Mouse (Mus musculus) adrenal gland, adult 18-20 months (tissue): ENCODE results near the gene 1700102P08Rik. TPM values are rescaled to one million over a fixed set of nuclear protein-coding genes. Genes with fewer than 3 reads are reported as not detected.
A peak's percentile ranks its signal among the peaks of the same experiment; 100 is the strongest.

Experiments used
- DNase-seq, 2 experiments: peaks; one replicate each; pipeline ENCODE4 v3.0.0; 2021 to 2022; ENCODE audit warnings: low spot score in 2 of 2
- long read RNA-seq, 2 experiments: library from polyadenylated mRNA; stranded (forward); transcript quantifications; one replicate each; pipeline ENCODE4 v2.0.0; 2021
- total RNA-seq, 2 experiments: library from RNA; stranded (reverse); gene quantifications; 1 replicate in 1 of 2; 2 replicates in 1 of 2; pipeline ENCODE4 v1.2.3; 2021

Gene 1700102P08Rik
- 1 to 10 TPM; 1.5 to 2.1 TPM for total RNA-seq
- long read RNA-seq, experiment 1, result 0 reads
- long read RNA-seq, experiment 2, result 0 reads

DNA sequence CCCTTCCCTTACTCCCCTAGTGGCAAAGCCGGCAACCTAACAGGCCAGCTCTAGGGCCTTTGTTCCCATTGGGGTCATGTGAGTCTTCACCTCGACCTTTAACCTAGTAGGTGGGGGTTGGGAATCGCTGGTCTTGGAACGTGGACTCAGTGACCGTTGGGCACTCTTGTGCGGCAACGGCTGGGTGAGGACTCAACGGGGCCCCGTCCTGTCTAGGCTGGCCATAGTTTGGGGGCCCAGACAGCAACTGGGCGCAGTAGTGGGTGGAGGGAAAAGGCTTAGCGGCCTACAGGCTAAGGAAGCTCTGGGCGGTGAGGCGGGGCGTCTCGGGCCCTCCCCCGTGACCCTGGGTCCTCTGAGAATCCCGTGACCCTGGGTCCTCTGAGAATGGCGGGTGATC is at the start of gene 1700102P08Rik:
Gene 1700102P08Rik, plus strand, starts transcription at position 130 of the 400 bp plus-strand sequence.
- no peak for DNase-seq

DNA sequence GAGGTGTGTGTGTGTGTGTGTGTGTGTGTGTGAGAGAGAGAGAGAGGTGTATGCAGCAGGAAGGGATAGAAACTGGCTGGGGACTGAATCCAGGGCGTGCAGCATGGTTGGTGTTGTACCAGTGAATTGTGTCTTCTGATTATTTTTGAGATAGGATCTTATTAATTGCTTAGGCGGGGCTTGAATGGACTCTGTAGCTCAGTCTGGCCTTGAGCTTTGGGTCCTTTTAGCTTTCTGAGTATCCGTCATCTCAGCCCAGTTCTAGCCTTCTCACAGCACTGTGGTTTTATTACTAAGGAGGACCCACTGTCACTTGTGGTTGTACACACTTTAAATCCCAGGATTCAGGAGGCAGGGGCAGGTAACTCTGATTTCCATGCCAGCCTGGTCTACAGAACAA is 49.3 kb upstream of the 1700102P08Rik start:
- DNase-seq, result no peak

DNA sequence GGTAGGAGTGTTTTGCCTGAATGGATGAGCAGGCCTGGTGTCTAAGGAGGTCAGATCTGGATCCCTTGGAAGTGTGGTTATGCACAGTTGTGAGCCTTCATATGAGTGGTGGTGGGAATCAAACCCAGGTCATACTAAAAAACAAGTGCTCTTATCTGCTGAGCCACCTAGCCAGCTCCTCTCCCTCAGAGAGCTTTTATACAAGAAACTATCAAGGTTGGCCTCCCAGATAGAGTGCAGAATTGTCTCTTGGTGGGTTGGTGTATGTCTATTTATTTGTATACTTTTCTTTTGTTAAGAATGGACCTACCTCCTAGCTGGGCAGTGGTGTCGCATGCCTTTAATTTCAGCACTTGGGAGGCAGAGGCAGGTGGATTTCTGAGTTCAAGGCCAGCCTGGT is 48.8 kb upstream of the 1700102P08Rik start:
- DNase-seq, result no peak

DNA sequence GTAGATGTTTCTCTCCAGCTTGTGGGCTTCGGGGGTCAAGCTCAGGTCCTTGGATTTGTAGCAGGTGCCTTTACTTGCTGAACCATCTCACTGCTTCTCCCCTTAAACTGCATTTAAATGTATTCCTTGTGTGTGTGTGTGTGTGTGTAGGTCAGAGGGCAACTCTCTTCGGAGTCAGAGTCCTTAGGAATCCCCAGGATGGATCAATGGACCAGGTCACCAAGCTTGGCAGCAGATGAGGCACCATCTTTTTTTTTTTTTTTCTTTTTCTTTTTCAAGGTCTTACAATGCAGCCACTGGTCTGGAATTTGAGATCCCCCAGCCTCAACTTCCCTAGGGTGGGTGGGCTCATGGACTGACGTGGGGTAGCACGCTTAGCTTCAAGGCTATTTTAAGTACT is 48.1 kb upstream of the 1700102P08Rik start:
- DNase-seq, result no peak

DNA sequence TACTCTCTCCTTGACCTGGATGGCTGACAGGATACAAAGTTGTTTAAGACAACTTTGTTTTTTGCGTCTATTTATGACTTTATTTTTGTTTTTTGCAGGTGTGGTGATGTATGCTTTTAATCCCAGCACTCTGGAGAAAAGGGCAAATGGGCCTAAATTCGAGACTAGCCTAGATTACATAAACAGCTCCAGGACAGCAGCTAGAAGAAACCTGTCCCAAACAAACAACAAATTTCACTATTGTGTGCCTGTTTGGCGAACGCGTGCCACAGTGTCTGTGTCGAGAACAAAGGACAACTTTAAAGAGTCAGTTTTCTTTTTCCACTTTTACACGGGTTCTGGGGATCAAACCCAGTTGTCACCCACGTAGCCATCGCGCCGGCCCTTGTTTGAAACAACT is 45.6 kb upstream of the 1700102P08Rik start:
- DNase-seq, result no peak

DNA sequence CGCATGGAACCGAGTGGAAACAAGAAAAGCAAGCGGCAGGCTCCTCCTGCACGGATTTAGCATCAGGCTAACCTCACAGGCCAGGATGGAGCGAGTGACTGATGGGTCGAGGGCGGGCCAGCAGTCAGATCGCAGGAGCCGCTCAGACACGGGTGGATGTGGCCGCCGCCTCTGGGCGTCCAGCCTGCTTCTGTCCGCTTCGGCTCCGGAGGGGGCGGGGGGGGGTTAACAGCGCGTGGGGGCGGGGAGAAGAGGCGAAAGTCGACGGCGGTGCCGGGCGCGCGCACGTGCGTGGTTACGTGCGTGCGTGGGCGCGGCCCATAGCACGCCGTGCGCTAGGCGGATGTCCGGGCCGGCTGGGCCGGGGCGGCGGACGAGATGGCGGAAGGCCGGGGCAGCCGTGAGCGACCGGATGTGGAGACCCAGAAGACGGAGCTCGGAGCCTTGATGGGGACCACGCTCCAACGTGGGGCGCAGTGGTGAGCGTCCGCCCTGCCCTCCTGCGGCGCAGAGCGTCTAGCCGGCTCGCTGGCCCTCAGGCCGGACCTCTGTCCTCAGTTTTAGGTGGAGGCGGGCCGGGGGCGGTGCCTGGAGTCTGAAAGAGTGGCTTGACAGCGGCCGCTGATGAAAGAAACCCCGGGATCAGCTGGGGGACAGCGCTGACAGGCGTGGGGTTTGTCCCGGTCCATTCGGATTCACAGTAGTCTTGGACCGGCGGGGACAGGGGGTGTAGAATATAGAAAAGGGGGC is 44.9 kb upstream of the 1700102P08Rik start, which contains the start of gene Usp4:
Gene Usp4, plus strand, starts transcription at position 314 of the 750 bp plus-strand sequence.
- DNase-seq, result peak; percentile 84 to 88

DNA sequence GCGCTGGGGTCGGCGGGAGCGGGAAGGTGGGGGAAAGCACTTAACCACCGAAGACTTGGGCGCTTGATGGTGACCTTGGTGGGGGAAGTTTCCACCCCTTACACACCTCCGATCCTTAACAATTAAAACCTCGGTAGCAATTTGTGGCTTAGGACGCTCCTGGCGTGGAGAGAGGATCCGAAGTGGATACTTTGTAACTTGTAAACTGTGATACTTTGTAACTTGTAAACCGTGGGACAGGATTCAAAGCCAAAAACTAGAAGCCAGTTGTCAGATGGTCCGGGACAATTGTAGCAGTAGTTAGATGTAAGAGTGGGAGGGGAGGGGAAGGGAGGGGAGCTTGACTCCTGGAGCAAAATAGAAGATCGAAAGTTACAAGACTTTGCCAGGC is 44.3 kb upstream of the 1700102P08Rik start:
- DNase-seq, result no peak

DNA sequence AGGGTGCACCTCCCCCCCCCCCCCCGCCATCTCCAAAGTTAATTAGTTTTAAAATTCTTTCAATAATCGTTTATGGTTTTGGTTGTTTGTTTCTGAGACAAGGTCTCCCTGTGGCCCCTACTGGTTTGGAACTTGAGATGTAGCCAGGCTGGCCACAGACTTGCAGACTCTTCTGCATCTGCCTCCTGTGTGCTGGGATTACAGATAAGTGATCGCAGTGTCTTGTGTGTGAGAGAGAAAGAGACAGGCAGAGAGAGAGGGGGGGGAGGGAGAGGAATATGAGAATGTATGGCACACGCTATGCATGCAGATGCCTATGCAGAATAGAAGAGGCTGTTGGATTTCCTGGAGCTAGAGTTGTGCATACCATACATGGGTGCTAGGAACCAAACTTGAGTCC is 42.9 kb upstream of the 1700102P08Rik start:
- no peak for DNase-seq

DNA sequence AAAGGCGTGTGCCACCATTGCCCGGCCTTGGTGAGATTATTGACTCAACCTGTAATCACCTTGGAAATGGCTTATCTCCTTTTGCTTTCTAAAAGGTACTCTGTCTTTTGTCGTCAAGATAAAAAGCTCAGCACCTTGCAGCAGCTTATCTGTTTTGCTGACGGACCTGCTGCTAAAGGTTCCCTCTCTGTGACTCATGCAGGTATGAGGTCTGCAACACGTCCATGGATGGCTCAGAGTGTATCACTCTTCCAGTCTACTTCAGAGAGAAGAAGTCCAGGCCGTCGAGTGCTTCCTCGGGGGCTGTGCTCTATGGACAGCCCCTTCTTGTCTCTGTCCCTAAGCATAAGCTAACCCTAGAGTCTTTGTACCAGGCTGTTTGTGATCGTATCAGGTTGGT is 14.4 kb upstream of the 1700102P08Rik start:
- no peak for DNase-seq

DNA sequence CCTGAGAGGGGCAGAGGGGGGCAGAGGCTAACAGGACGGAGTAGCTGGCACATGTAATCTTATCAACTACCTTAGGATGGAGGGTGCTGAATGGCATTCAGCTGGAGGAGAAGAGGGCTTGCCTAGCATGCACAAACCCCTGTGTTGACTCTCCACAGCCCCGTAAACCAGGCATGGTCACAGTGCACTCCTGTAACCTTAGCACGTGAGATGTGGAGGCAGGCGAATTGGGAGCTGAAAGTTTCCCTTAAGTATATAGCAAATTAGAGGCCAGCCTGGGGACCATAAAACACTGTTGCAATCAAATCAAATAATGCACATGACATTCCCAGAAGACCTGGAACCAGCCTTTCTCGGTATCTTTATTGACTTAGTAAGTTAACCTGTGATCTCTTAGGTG is 13.9 kb upstream of the 1700102P08Rik start:
- DNase-seq, result no peak

DNA sequence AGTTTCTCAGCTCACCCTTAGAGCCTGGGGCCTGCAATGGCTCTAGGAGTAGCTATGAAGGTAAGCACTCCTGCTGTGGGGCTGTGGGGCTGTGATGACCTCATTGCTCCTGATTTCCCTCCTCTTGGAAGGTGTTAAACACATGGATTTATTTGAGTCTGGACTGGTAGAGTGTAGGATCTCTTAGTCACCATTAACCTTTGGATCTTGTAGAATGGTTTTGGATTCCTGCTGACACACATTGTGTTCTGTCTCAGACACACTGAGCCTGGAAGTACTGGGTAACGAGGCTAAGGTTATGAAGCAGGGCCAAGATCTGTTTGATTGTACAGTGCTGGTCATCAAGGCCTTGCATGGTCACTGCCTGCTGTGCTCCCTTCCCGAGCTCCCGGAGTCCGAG is 13.3 kb upstream of the 1700102P08Rik start:
- DNase-seq, result no peak

DNA sequence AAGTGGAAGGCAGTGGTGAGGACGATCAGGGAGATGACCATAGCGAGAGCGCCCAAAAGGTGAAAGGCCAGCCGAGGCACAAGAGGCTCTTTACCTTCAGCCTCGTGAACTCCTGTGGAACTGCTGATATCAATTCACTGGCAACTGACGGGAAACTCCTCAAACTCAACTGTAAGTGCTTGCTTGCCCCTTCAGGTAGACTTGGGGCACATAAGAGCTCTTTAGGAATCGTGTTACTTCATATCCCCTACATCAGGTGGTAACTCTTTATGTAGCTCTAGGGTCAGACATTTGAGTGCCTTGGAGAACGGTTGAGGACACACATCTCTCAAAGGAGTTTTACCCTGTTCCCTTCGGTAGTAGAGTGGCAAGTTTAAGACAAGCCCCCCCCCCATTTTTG is 11.2 kb upstream of the 1700102P08Rik start:
- no peak for DNase-seq

DNA sequence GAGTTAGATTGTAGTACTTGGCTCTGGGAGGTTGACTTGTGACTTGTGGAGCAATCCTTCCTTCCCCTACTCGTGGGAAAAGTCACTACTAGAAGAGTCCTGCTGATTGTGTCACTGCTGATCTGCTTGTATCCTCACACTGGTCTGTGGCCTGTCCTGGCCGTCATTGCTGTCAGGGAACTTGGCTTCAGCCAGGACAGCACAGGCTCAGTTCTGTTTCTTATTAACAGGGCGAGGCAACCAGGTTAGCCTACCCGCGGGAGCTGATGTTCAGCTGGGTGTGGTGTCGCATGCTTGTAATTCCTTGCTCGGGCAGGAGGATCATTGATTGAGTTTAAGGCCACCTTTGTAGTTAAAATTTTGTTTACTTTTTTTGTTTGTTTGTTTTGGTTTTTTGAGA is 7.6 kb upstream of the 1700102P08Rik start:
- no peak for DNase-seq

DNA sequence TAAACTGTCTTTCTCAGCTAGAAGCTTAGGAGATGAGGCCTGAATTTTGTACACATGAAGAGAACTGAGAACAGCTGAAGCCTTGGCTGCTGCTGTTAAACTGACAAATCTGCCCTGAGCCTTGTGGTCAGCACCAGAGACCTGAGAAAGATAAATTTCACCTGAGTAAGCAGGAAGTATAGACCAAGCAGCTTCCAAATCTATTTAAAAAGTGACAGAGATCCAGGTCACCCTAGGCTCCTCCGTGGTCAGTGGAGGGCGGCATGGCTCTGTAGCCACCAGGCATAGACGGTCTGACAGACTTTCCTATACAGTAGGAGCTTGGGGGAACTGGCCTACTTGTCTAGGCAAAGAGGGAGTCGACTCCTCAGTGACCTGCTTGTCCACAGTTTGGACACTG is 5.8 kb upstream of the 1700102P08Rik start:
- DNase-seq, result no peak

DNA sequence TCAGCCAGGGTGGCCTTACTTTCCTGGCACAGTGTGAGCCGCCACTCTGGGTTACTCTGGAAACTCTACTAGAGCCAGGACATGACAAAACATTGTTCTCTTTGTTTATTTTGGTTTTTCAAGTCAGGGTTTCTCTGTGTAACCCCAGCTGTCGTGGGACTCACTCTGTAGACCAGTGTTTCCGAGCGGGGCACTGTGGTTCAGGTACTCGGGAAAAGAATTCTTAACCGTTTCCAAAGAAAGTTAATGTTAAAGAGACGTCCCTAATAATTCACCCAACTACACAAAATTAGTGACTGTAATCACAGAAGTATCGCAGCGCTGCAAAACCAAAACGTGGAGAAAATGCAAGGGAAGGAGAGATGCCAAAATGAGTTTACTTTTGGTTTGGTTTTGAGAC is 4.0 kb upstream of the 1700102P08Rik start:
- DNase-seq, result no peak

DNA sequence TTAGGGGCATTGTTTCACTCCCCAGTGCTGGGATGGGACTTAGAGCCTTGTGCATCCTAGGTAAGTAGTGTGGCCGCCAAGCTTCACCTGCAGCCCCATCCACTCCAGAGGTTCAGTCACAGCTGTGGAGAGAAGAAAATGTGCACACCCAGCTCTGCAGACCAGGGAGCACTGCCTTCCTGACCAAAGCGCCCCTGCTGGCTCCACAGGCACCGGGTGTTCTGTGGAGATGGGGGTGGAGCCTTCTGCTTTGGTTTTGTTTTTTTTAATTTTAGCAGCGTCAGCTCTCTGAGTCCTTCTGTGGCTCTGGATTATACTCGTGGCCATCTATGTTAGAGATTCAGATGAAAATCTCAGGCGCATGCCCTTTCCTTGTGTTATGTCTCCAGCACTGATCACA is 3.4 kb upstream of the 1700102P08Rik start:
- DNase-seq, result no peak

DNA sequence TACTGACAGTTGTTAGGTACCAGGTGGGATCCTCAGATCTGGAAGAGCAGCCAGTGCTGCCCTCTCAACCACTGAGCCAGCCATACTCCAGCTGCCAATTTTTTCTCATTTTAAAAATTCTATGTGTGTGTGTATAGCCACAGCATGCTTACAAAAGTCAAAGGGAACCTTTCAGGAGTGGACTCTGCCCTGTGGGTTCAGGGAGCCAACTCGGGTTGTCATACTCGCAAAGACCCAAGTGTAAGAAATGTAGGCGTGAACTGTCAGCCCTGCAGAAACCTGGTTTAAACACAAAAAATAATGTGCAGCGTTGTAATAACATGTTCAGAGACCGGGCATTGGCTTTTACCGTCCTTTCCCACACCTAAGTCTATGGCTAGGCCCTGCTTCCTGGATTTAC is 1.6 kb downstream of the 1700102P08Rik start:
- no peak for DNase-seq

DNA sequence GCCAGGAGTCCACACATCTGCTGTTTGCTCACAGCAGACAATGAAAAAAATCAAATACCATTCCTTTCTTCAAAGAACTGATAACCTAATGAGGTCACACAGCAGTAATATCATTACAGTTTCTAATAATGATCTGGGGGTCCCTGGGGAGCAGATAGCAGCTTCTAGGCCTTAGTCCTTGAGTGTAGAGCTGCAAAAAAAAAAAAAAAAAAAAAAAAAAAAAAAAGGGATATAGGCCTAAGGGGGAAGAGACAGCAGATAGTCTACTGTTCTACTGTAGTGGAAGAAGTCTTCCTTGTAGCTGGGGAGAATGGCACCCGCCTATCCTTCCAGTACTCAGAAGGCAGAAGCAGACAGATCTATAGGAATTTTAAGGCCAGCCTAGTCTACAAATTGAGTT is 2.8 kb downstream of the 1700102P08Rik start:
- DNase-seq, result no peak

DNA sequence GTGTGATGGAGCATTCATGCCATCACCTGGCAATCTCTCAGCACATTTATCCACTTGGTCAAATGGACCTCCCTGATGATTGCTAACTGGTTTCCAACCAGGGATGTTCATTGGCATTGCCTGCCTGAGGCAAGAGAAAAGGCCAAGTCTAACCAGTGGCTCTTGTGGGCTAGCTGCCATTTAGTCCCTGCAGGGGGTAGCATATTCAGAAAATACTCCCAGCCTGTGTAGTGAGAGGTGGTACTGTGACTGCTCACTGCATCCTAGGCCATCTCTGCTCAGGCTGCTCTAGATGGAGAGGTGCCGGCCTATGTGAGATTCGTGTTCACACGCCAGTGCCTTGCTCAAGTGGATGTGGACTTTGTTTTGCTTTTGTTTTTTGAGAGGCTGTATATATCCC is 5.7 kb downstream of the 1700102P08Rik start:
- DNase-seq, result no peak

DNA sequence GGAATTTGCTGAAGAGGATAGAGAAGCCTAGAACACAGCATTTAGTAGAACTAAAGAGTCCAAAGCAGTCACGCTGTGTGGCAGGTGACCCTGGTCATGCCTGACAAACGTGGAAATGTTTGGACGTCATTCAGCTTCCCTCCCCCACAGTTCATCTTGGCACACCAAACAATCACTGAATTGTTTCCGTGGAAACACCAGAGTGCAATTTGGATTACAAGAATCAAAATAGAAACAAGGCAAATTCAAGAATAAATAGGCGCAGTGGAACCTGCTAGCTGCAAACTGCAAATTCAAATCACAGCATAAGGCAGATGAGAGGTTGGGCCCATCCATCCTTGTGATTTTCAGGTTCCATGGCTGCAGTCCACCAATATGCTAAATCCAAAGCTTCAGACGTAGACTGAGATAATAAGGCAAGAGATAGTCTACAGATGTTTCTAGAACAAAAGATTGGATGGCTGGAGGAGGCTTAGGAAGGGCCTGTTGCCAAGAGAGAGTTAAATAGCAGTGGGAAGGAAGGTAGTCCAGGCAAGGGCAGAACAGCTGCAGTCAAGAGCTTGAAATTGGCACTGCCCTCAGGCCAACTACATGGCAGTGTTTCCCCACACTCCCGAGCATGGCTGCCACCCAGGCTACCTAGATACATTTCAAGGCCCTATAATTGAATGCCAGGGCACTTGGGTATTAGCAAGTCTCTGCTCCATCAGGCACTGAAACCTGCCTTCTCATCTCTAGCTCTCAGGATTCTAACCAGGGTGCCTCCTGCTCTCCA is 8.8 kb downstream of the 1700102P08Rik start:
- no peak for DNase-seq

DNA sequence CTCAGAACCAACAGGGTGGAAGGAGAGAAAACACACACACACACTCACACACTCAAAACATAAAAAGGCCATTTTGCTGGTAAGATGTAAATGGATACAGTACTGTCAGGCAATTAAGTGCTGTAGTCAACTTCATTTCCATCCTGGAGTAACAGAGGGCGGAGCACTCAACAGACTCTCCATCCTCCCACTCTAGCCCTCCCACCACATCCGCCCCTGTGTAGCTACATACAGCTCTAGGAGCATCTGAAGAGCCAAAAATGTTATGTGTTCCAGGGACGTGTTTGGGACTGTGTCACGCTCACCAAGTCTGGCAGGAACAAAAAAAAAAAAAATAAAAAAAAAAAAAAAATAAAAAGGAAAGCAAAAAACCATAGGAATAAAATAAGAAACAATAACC is 10.5 kb downstream of the 1700102P08Rik start:
- no peak for DNase-seq

DNA sequence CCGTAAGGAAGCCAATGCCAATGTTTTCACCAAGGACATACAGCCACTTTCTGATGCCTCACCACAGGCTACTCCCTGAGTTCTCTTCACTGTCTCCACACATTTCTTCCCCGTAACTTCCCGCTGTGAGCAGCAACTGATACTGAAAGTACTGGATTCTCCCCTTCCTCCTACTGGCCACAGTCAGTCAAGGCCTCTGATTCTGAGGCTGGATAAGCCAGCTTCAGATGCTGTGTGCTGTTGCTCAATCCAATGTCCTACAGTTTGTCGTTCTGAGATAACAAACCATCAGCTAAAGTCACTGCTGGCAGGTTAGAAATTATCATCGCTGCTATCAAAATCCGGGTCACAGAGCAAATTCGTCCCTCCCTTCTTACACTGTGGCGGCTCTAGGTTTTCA is 11.8 kb downstream of the 1700102P08Rik start:
- no peak for DNase-seq

DNA sequence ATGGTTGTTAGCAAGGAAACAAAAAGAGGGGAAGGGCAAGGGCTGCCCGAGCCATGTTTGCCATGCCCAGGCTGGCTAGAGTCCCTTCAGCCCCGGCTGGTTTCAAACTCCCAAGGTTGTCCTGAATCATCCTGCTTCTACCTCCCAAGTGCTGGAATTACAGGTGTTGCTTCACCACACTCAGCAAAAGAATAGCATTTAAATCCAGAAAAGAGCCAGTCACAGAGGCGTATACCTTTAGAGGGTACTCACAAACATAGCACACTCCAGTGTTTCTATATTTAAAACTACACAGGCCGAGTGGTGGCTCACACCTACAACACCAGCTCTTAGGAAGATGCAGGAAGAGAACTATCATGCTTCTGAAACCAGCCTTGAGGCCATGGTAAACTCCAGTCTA is 16.9 kb downstream of the 1700102P08Rik start:
- DNase-seq, result no peak
